Mouse (Mus musculus): Measurements from ENCODE around the gene Gtdc1.
"Not testable (repeated sequence)": the region's sequence is repeated elsewhere in the genome, so short reads cannot be mapped to it uniquely, and the experiment has no call there.

The Gtdc1 gene

GRCm38 (mm10) chr2:44622471-44622870 is 305.0 kb downstream of the Gtdc1 start:
- in situ Hi-C loops (cut with MboI; ENCODE audit: low sequenced_read_pairs) = no loop called here

- in situ Hi-C loops (cut with MboI; ENCODE audit: low sequenced_read_pairs) = not testable (repeated sequence)
These were observed 327.8 kb downstream of the Gtdc1 start for GRCm38 (mm10) chr2:44599653-44600052.

- in situ Hi-C loops (cut with MboI; ENCODE audit: low sequenced_read_pairs) = no loop called here
These were observed 333.2 kb downstream of the Gtdc1 start for GRCm38 (mm10) chr2:44594276-44594675.

GRCm38 (mm10) chr2:44590881-44591280 is 336.6 kb downstream of the Gtdc1 start:
- in situ Hi-C loops (cut with MboI; ENCODE audit: low sequenced_read_pairs) = no loop called here

- in situ Hi-C loops (cut with MboI; ENCODE audit: low sequenced_read_pairs) = no loop called here
These were observed 343.4 kb downstream of the Gtdc1 start for GRCm38 (mm10) chr2:44584061-44584460.

- in situ Hi-C loops (cut with MboI; ENCODE audit: low sequenced_read_pairs) = no loop called here
These were observed 344.0 kb downstream of the Gtdc1 start for GRCm38 (mm10) chr2:44583491-44583890.

- in situ Hi-C loops (cut with MboI; ENCODE audit: low sequenced_read_pairs) = no loop called here
These were observed 355.6 kb downstream of the Gtdc1 start for GRCm38 (mm10) chr2:44571810-44572209.

GRCm38 (mm10) chr2:44571156-44571555 is 356.3 kb downstream of the Gtdc1 start:
- in situ Hi-C loops (cut with MboI; ENCODE audit: low sequenced_read_pairs) = no loop called here

- in situ Hi-C loops (cut with MboI; ENCODE audit: low sequenced_read_pairs) = no loop called here
These were observed 358.1 kb downstream of the Gtdc1 start for GRCm38 (mm10) chr2:44569140-44569952.

- in situ Hi-C loops (cut with MboI; ENCODE audit: low sequenced_read_pairs) = no loop called here
These were observed 362.4 kb downstream of the Gtdc1 start for GRCm38 (mm10) chr2:44564776-44565692.

GRCm38 (mm10) chr2:44561789-44562188 is 365.7 kb downstream of the Gtdc1 start:
- in situ Hi-C loops (cut with MboI; ENCODE audit: low sequenced_read_pairs) = no loop called here

- in situ Hi-C loops (cut with MboI; ENCODE audit: low sequenced_read_pairs) = no loop called here
These were observed 368.1 kb downstream of the Gtdc1 start for GRCm38 (mm10) chr2:44559242-44559944.

GRCm38 (mm10) chr2:44557669-44558281 is 369.7 kb downstream of the Gtdc1 start:
- in situ Hi-C loops (cut with MboI; ENCODE audit: low sequenced_read_pairs) = no loop called here

GRCm38 (mm10) chr2:44556861-44557592 is 370.4 kb downstream of the Gtdc1 start:
- in situ Hi-C loops (cut with MboI; ENCODE audit: low sequenced_read_pairs) = no loop called here

GRCm38 (mm10) chr2:44554716-44555115 is 372.7 kb downstream of the Gtdc1 start:
- in situ Hi-C loops (cut with MboI; ENCODE audit: low sequenced_read_pairs) = no loop called here

- in situ Hi-C loops (cut with MboI; ENCODE audit: low sequenced_read_pairs) = no loop called here
These were observed 378.1 kb downstream of the Gtdc1 start for GRCm38 (mm10) chr2:44549311-44549710.

GRCm38 (mm10) chr2:44542775-44543174 is 384.7 kb downstream of the Gtdc1 start:
- in situ Hi-C loops (cut with MboI; ENCODE audit: low sequenced_read_pairs) = no loop called here

- in situ Hi-C loops (cut with MboI; ENCODE audit: low sequenced_read_pairs) = no loop called here
These were observed 385.7 kb downstream of the Gtdc1 start for GRCm38 (mm10) chr2:44541726-44542125.

GRCm38 (mm10) chr2:44540881-44541280 is 386.6 kb downstream of the Gtdc1 start:
- in situ Hi-C loops (cut with MboI; ENCODE audit: low sequenced_read_pairs) = no loop called here

GRCm38 (mm10) chr2:44539121-44539634 is 388.3 kb downstream of the Gtdc1 start:
- in situ Hi-C loops (cut with MboI; ENCODE audit: low sequenced_read_pairs) = no loop called here

Data from CH12F3 (cell line).